Mouse (Mus musculus) ES-E14 (cell line): ENCODE measurements around the gene Gm42688.

ENCODE experiments used
- HCFC1 ChIP-seq: IDR thresholded peaks from 2 replicates; pipeline ENCODE4 v1.6.1; 2012; ENCODE audit warnings: low read length, inconsistent platforms, borderline replicate concordance; ENCODE audit not compliant: insufficient read depth
- ZNF384 ChIP-seq: IDR thresholded peaks from 2 replicates; pipeline ENCODE4 v1.6.1; 2012; ENCODE audit warnings: low read depth, low read length, inconsistent platforms

DNA sequence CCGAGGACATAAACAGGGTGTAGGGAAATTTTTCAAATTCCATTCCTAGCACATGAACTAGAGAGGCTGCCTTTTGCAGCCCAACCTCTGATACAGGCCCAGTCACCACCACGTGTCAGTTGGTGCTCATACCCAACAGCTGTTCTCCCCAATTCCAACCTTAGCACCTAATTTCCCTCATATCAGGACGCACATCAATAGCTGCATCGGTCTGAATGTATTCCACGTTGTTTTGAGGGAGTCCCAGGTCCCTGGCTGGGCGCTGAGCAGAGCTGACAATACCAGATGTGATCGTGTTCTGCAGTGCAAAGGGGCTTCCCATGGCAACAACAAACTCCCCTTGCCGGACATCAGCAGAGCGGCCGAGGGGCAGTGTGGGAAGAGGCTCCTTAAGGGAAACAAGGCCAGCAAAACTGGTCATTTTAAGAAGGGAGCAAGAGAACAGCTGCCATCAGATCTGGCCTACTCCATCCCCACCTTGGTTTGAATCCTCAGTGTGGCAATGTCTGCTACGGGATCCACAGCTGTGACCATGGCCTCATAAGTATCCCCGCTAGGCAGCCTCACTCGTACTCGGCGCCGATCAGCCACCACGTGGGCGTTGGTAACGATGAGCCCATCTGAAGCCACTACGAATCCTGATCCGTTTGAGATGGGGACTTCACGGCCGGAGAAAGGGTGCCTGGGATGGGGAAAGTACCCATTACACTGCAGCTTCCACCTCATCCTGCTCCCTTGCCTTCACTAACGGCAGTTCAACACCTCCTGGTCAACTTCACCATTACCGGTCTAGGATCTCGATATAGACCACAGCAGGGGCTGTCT, 48.1 kb upstream of the Gm42688 start:
- TF ChIP-seq HCFC1, result no peak
- no peak for TF ChIP-seq ZNF384
